Mouse (Mus musculus) thymus, postnatal 25 days (tissue): Measurements from ENCODE around the gene Olfr365.

Experiments used
- DNase-seq: peaks from one replicate; pipeline ENCODE4 v3.0.0; 2022

The Olfr365 gene

DNA sequence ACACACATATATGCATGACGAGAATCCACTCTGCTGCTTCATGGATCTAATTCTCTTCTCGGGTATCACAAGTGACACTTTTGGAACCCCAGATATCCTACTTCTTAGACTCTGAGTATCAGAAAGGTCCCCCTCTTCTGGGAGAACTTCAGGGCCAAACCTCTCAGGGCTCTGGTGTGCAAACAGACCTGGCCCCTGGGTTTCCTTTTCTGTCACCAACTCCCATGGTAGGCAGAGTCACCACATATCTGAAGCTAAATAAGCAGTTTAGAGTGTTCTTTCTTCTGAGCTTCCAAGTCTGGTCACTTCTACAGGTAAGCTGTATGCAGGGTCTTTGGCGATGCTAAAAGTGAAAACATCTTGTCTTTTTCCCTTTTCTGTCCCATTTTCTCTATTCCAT is at the start of gene Olfr365:
Gene Olfr365, plus strand, starts transcription at position 301 of the 400 bp plus-strand sequence.
- DNase-seq = no peak

DNA sequence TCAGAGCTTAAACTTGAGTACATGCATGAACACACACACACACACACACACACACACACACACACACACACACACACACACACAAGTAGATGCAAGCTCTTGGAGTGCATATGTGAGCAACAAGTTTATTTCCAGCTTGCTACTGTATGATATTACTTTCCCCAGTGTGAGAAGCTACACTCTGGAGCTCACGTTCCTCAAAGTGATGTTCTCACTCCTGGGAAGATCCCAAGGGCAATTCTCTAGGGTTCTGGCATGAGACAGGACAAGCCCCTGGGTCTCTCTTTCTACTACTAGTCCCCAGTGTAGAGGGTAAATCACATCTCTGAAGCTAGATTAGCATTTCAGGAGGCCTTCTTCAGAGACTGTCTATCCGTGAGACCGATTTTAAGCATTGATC is 49.0 kb upstream of the Olfr365 start, which contains the start of gene Olfr364-ps1:
Gene Olfr364-ps1, plus strand, starts transcription at position 301 of the 400 bp plus-strand sequence.
- DNase-seq = no peak

GRCm38 (mm10) chr2:37211274-37211673 is 23.3 kb downstream of the Olfr365 start, which contains the start of gene Olfr366:
Gene Olfr366, plus strand, starts transcription at chr2:37211574.
- DNase-seq = no peak
